Mouse (Mus musculus): ENCODE measurements at regions not wholly inside any gene's neighbourhood (a gene's known extent, or its start where the extent isn't known, plus 50 kb on each side); places are given as distances from the start of the nearest gene placed in this dataset.

GRCm38 (mm10) chr13:72113942-72114341, 150.4 kb upstream of the Irx1 start:
- no peaks in the 10 kb centered on the region for H3K4me1 ChIP-seq (ENCODE audit: control insufficient read depth, insufficient read depth, low read length)
- no peak for TF ChIP-seq POLR2A (IDR thresholded peaks at IDR 0.05; ENCODE audit: borderline replicate concordance, extremely low read depth, low read depth, low read length)
- no peak for TF ChIP-seq CTCF (IDR thresholded peaks at IDR 0.05; ENCODE audit: insufficient read depth, low read length)
- 62% methylated on average over 4 of the region's 4 CpGs for WGBS
- DNase-seq = no peak
- no peak overlapping the region for H3K4me3 ChIP-seq (replicated peaks; ENCODE audit: extremely low read depth, low read depth, low read length)

- Histone ChIP-seq H3K4me1 (ENCODE audit: control insufficient read depth, insufficient read depth, low read length) (no peaks in the 10 kb centered on the region), H3K4me3 (replicated peaks; ENCODE audit: extremely low read depth, low read depth, low read length) (no peak overlapping the region)
- TF ChIP-seq POLR2A (IDR thresholded peaks at IDR 0.05; ENCODE audit: borderline replicate concordance, extremely low read depth, low read depth, low read length) (no peak), CTCF (IDR thresholded peaks at IDR 0.05; ENCODE audit: insufficient read depth, low read length) (no peak)
- DNase-seq = no peak
- 54% methylated on average over 10 of the region's 10 CpGs for WGBS
Observed at GRCm38 (mm10) chr13:72114776-72115663, 151.5 kb upstream of the Irx1 start.

- TF ChIP-seq POLR2A (IDR thresholded peaks at IDR 0.05; ENCODE audit: borderline replicate concordance, extremely low read depth, low read depth, low read length) (no peak), CTCF (IDR thresholded peaks at IDR 0.05; ENCODE audit: insufficient read depth, low read length) (no peak)
- H3K4me3 ChIP-seq (replicated peaks; ENCODE audit: extremely low read depth, low read depth, low read length) = peak overlapping the region; percentile 2
- WGBS = 12% methylated on average over 7 of the region's 7 CpGs
- no peaks in the 10 kb centered on the region for H3K4me1 ChIP-seq (ENCODE audit: control insufficient read depth, insufficient read depth, low read length)
- DNase-seq = peak; percentile 20
Observed at GRCm38 (mm10) chr13:72120467-72120866, 156.9 kb upstream of the Irx1 start.

- WGBS = 29% methylated on average over 6 of the region's 6 CpGs
- Histone ChIP-seq H3K4me1 (ENCODE audit: control insufficient read depth, insufficient read depth, low read length) (no peaks in the 10 kb centered on the region), H3K4me3 (replicated peaks; ENCODE audit: extremely low read depth, low read depth, low read length) (no peak overlapping the region)
- peak; percentile 12 for DNase-seq
- TF ChIP-seq CTCF (IDR thresholded peaks at IDR 0.05; ENCODE audit: insufficient read depth, low read length) = no peak
- no peak for TF ChIP-seq POLR2A (IDR thresholded peaks at IDR 0.05; ENCODE audit: borderline replicate concordance, extremely low read depth, low read depth, low read length)
Observed at GRCm38 (mm10) chr13:72120911-72121553, 157.5 kb upstream of the Irx1 start.

- Histone ChIP-seq H3K4me1 (ENCODE audit: control insufficient read depth, insufficient read depth, low read length) (no peaks in the 10 kb centered on the region), H3K4me3 (replicated peaks; ENCODE audit: extremely low read depth, low read depth, low read length) (no peak overlapping the region)
- 71% methylated on average over 18 of the region's 18 CpGs for WGBS
- TF ChIP-seq POLR2A (IDR thresholded peaks at IDR 0.05; ENCODE audit: borderline replicate concordance, extremely low read depth, low read depth, low read length) = no peak
- DNase-seq = no peak
Observed at GRCm38 (mm10) chr13:72121554-72122229, 158.2 kb upstream of the Irx1 start.

GRCm38 (mm10) chr13:72122230-72122627, 158.7 kb upstream of the Irx1 start:
- WGBS = 70% methylated on average over 11 of the region's 11 CpGs
- H3K4me1 ChIP-seq (ENCODE audit: control insufficient read depth, insufficient read depth, low read length) = no peaks in the 10 kb centered on the region
- TF ChIP-seq CTCF (IDR thresholded peaks at IDR 0.05; ENCODE audit: insufficient read depth, low read length) = no peak
- TF ChIP-seq POLR2A (IDR thresholded peaks at IDR 0.05; ENCODE audit: borderline replicate concordance, extremely low read depth, low read depth, low read length) = no peak
- DNase-seq = no peak
- no peak overlapping the region for H3K4me3 ChIP-seq (replicated peaks; ENCODE audit: extremely low read depth, low read depth, low read length)

- Histone ChIP-seq H3K4me3 (replicated peaks; ENCODE audit: extremely low read depth, low read depth, low read length) (no peak overlapping the region), H3K4me1 (ENCODE audit: control insufficient read depth, insufficient read depth, low read length) (no peaks in the 10 kb centered on the region)
- TF ChIP-seq CTCF (IDR thresholded peaks at IDR 0.05; ENCODE audit: insufficient read depth, low read length) (no peak), POLR2A (IDR thresholded peaks at IDR 0.05; ENCODE audit: borderline replicate concordance, extremely low read depth, low read depth, low read length) (no peak)
- DNase-seq = no peak
- WGBS = 89% methylated on average over 1 of the region's 1 CpGs
Observed at GRCm38 (mm10) chr13:72128306-72128705, 164.8 kb upstream of the Irx1 start.

- no peaks in the 10 kb centered on the region for H3K4me1 ChIP-seq (ENCODE audit: control insufficient read depth, insufficient read depth, low read length)
- no peak for TF ChIP-seq CTCF (IDR thresholded peaks at IDR 0.05; ENCODE audit: insufficient read depth, low read length)
- no peak for TF ChIP-seq POLR2A (IDR thresholded peaks at IDR 0.05; ENCODE audit: borderline replicate concordance, extremely low read depth, low read depth, low read length)
- no peak for DNase-seq
- no peak overlapping the region for H3K4me3 ChIP-seq (replicated peaks; ENCODE audit: extremely low read depth, low read depth, low read length)
- 88% methylated on average over 2 of the region's 2 CpGs for WGBS
Observed at GRCm38 (mm10) chr13:72131341-72131740, 167.8 kb upstream of the Irx1 start.

GRCm38 (mm10) chr13:72134101-72134768, 170.7 kb upstream of the Irx1 start:
- no peak for DNase-seq
- WGBS = 57% methylated on average over 8 of the region's 8 CpGs

More at GRCm38 (mm10) chr13:72134101-72134768, 170.7 kb upstream of the Irx1 start:
- H3K4me3 ChIP-seq (replicated peaks; ENCODE audit: extremely low read depth, low read depth, low read length) = no peak overlapping the region
- no peaks in the 10 kb centered on the region for H3K4me1 ChIP-seq (ENCODE audit: control insufficient read depth, insufficient read depth, low read length)
- TF ChIP-seq POLR2A (IDR thresholded peaks at IDR 0.05; ENCODE audit: borderline replicate concordance, extremely low read depth, low read depth, low read length) (no peak), CTCF (IDR thresholded peaks at IDR 0.05; ENCODE audit: insufficient read depth, low read length) (no peak)
